Mouse (Mus musculus): ENCODE measurements around the gene BC028528. TPM values are rescaled to one million over a fixed set of nuclear protein-coding genes. Genes with fewer than 3 reads are reported as not detected.
"Not testable (repeated sequence)": the region's sequence is repeated elsewhere in the genome, so short reads cannot be mapped to it uniquely, and the experiment has no call there.

Gene BC028528
- polyA plus RNA-seq, 1 experiment: 14.2 TPM

GRCm38 (mm10) chr3:95929581-95930470 lies 38.0 kb upstream of the BC028528 start:
- TF ChIP-seq POLR2A (IDR thresholded peaks at IDR 0.05; ENCODE audit: extremely low read depth, insufficient read depth, low read length) (no peak), CTCF (IDR thresholded peaks at IDR 0.05; ENCODE audit: extremely low read depth, insufficient read depth, low read length) (no peak)
- peak overlapping the region; percentile 52 for H3K4me3 ChIP-seq (ENCODE audit: insufficient read depth, low read length)
- H3K27ac ChIP-seq (ENCODE audit: insufficient read depth, low read length): peak overlapping the region; percentile 17; the same call in 1 of the 2 replicates
- H3K4me1 ChIP-seq (ENCODE audit: control insufficient read depth, insufficient read depth, low read length): no peaks in the 10 kb centered on the region

- peak within 1 kb of the TSS; percentile 52 for H3K4me3 ChIP-seq (ENCODE audit: insufficient read depth, low read length)
- no peaks in the 10 kb centered on the region for H3K4me1 ChIP-seq (ENCODE audit: control insufficient read depth, insufficient read depth, low read length)
- H3K27ac ChIP-seq (ENCODE audit: insufficient read depth, low read length): peak within 1 kb of the TSS; percentile 17; the same call in 1 of the 2 replicates
- TF ChIP-seq CTCF (IDR thresholded peaks at IDR 0.05; ENCODE audit: extremely low read depth, insufficient read depth, low read length) (no peak), POLR2A (IDR thresholded peaks at IDR 0.05; ENCODE audit: extremely low read depth, insufficient read depth, low read length) (peak; percentile 95)
Observed at GRCm38 (mm10) chr3:95928658-95929503, 37.1 kb upstream of the BC028528 start, which contains the start of gene Anp32e. Anp32e (plus strand) TSS chr3:95929246.

GRCm38 (mm10) chr3:95928261-95928657 lies 36.5 kb upstream of the BC028528 start:
- no peak overlapping the region for H3K27ac ChIP-seq (ENCODE audit: insufficient read depth, low read length)
- H3K4me3 ChIP-seq (ENCODE audit: insufficient read depth, low read length): peak overlapping the region; percentile 25; the same call in 1 of the 2 replicates
- TF ChIP-seq POLR2A (IDR thresholded peaks at IDR 0.05; ENCODE audit: extremely low read depth, insufficient read depth, low read length): no peak
- no peak for TF ChIP-seq CTCF (IDR thresholded peaks at IDR 0.05; ENCODE audit: extremely low read depth, insufficient read depth, low read length)

GRCm38 (mm10) chr3:95925087-95925486 lies 33.3 kb upstream of the BC028528 start:
- Histone ChIP-seq H3K4me3 (ENCODE audit: insufficient read depth, low read length) (no peak overlapping the region), H3K27ac (ENCODE audit: insufficient read depth, low read length) (no peak overlapping the region), H3K4me1 (ENCODE audit: control insufficient read depth, insufficient read depth, low read length) (no peaks in the 10 kb centered on the region)
- no peak for TF ChIP-seq CTCF (IDR thresholded peaks at IDR 0.05; ENCODE audit: extremely low read depth, insufficient read depth, low read length)
- no peak for TF ChIP-seq POLR2A (IDR thresholded peaks at IDR 0.05; ENCODE audit: extremely low read depth, insufficient read depth, low read length)

More at GRCm38 (mm10) chr3:95928261-95928657, 36.5 kb upstream of the BC028528 start:
- H3K4me1 ChIP-seq (ENCODE audit: control insufficient read depth, insufficient read depth, low read length): no peaks in the 10 kb centered on the region

- no peak overlapping the region for H3K27ac ChIP-seq (ENCODE audit: insufficient read depth, low read length)
- no peaks in the 10 kb centered on the region for H3K4me1 ChIP-seq (ENCODE audit: control insufficient read depth, insufficient read depth, low read length)
- TF ChIP-seq POLR2A (IDR thresholded peaks at IDR 0.05; ENCODE audit: extremely low read depth, insufficient read depth, low read length) (no peak), CTCF (IDR thresholded peaks at IDR 0.05; ENCODE audit: extremely low read depth, insufficient read depth, low read length) (no peak)
- H3K4me3 ChIP-seq (ENCODE audit: insufficient read depth, low read length): no peak overlapping the region
Observed at GRCm38 (mm10) chr3:95924185-95924584, 32.4 kb upstream of the BC028528 start.

GRCm38 (mm10) chr3:95923429-95923828 lies 31.6 kb upstream of the BC028528 start:
- H3K4me3 ChIP-seq (ENCODE audit: insufficient read depth, low read length); H3K4me1 ChIP-seq (ENCODE audit: control insufficient read depth, insufficient read depth, low read length); H3K27ac ChIP-seq (ENCODE audit: insufficient read depth, low read length): not testable (repeated sequence)

- not testable (repeated sequence) for H3K4me1 ChIP-seq (ENCODE audit: control insufficient read depth, insufficient read depth, low read length); H3K27ac ChIP-seq (ENCODE audit: insufficient read depth, low read length); H3K4me3 ChIP-seq (ENCODE audit: insufficient read depth, low read length)
Observed at GRCm38 (mm10) chr3:95920532-95920931, 28.7 kb upstream of the BC028528 start.

- H3K27ac ChIP-seq (ENCODE audit: insufficient read depth, low read length): no peak overlapping the region
- TF ChIP-seq POLR2A (IDR thresholded peaks at IDR 0.05; ENCODE audit: extremely low read depth, insufficient read depth, low read length): no peak
- no peak for TF ChIP-seq CTCF (IDR thresholded peaks at IDR 0.05; ENCODE audit: extremely low read depth, insufficient read depth, low read length)
- no peak overlapping the region for H3K4me3 ChIP-seq (ENCODE audit: insufficient read depth, low read length)
- no peaks in the 10 kb centered on the region for H3K4me1 ChIP-seq (ENCODE audit: control insufficient read depth, insufficient read depth, low read length)
Observed at GRCm38 (mm10) chr3:95916760-95917159, 25.0 kb upstream of the BC028528 start.

GRCm38 (mm10) chr3:95914706-95915105 lies 22.9 kb upstream of the BC028528 start:
- H3K27ac ChIP-seq (ENCODE audit: insufficient read depth, low read length): no peak overlapping the region
- H3K4me3 ChIP-seq (ENCODE audit: insufficient read depth, low read length): no peak overlapping the region
- no peaks in the 10 kb centered on the region for H3K4me1 ChIP-seq (ENCODE audit: control insufficient read depth, insufficient read depth, low read length)
- TF ChIP-seq CTCF (IDR thresholded peaks at IDR 0.05; ENCODE audit: extremely low read depth, insufficient read depth, low read length) (no peak), POLR2A (IDR thresholded peaks at IDR 0.05; ENCODE audit: extremely low read depth, insufficient read depth, low read length) (no peak)
